Mouse (Mus musculus) lung, postnatal 0 days (tissue): ENCODE data around the gene Trim41.

Experiments
- CTCF ChIP-seq: IDR thresholded peaks from 2 replicates; pipeline ENCODE4 v1.5.1; 2016; ENCODE audit warnings: antibody characterized with exemption, mild to moderate bottlenecking
- EP300 ChIP-seq: IDR thresholded peaks from 2 replicates; pipeline ENCODE4 v1.6.1; 2016; ENCODE audit warnings: antibody characterized with exemption, mild to moderate bottlenecking, control low read depth

GRCm38 (mm10) chr11:48863808-48864207 lies 46.7 kb upstream of the Trim41 start:
- TF ChIP-seq CTCF (no peak), EP300 (no peak)
